Mouse (Mus musculus) heart, postnatal 0 days (tissue): ENCODE measurements around the gene G2e3.

Source experiments
- CTCF ChIP-seq: IDR thresholded peaks from 2 replicates; pipeline ENCODE4 v1.5.1; 2016; ENCODE audit warnings: antibody characterized with exemption, control low read depth, low read depth
- EP300 ChIP-seq: IDR thresholded peaks from 2 replicates; pipeline ENCODE4 v1.6.1; 2016; ENCODE audit warnings: antibody characterized with exemption, low read depth

DNA sequence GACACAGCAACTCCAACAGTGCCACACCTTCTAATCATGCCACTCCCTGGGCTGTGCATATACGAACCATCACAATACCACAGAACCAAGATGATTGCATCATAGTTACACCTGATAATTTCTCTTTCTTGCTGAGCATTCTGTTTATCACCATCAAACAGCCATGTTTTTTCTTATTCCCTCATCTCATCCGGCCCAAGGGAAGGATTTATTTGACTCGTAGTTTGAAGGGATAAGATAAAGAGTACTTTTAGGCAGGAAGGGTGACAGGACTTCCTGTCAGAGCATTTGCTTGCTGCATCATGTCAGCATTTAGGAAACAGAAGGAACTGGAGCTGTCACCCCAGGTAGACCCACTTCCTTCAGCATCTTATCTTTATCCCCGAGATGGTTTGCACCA is 63.5 kb downstream of the G2e3 start:
- TF ChIP-seq CTCF (no peak), EP300 (no peak)
